12 mouse cellular contexts compared by ENCODE assay signal in the genomic region with DNA sequence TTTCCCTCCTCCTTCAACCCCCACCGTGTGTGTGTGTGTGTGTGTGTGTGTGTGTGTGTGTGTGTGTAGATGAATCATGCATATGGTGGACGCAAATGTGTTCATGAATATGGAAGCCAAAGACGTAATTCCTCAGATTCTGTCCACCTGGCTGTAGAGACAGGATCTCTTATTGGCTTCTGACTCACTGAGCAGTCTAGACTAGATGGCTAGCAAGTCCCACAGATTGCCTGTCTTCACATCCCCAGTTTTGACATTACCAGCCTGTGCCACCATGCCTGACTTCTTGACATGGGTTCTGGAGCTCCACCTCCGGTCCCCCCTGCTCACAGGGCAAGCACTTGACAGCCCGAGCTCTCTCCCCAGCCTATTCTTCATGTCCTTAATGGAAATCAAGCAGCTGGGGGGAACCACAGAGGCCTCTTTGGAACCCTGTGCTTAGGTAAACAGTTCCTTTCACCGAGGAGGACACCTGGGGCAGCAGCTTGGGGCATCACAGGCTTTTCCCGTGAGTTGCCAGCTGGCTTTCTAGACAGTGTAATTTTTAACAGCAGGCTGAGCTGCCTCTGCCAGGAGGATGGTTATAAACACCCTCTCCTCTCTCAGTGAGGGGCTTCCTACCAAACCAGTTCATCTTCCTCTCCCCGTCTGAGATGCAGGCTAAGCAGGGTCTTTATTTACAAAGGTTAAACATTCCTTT.
DNase-seq lines count a peak whose midpoint lies in the region; ATAC-seq and TF ChIP-seq lines count a peak whose summit lies in the region.
"Had no signal": no experiment of that assay in that cellular context is flagged by ENCODE, and none has a peak within 500 bp of the region (broad histone marks: within the 10 kb centered on the region; RNA-seq: fewer than 3 reads in every experiment).

No protein-coding gene starts in this region.

- no peak for ATAC-seq in hindbrain, embryonic 16.5 days
- ATAC-seq in embryonic facial prominence, embryonic 13.5 days (ENCODE audit: insufficient number of reproducible peaks, insufficient read depth, low FRiP score, low TSS enrichment, low read depth) = no peak
- ATAC-seq in midbrain, postnatal 0 days (ENCODE audit: low FRiP score) = no peak
- ATAC-seq in kidney, embryonic 14.5 days (ENCODE audit: low FRiP score, low TSS enrichment) = no peak
- ATAC-seq: liver, postnatal 0 days had no signal

- H3K27me3 ChIP-seq in hindbrain, embryonic 10.5 days (ENCODE audit: insufficient read depth, poor library complexity, severe bottlenecking) = no peaks in the 10 kb centered on the region
- no peaks in the 10 kb centered on the region for H3K27me3 ChIP-seq in hindbrain, embryonic 16.5 days (replicated peaks; ENCODE audit: control insufficient read depth, insufficient read depth, low read length)
- H3K27me3 ChIP-seq in embryonic facial prominence, embryonic 13.5 days = no peaks in the 10 kb centered on the region
- H3K27me3 ChIP-seq in midbrain, postnatal 0 days (ENCODE audit: insufficient read depth, low read length) = no peaks in the 10 kb centered on the region
- no peaks in the 10 kb centered on the region for H3K27me3 ChIP-seq in kidney, embryonic 14.5 days (ENCODE audit: control insufficient read depth, insufficient read depth, low read length)

- 0 out of 2 replicates have a peak overlapping the region, but pooled peaks have one; percentile 40 for H3K27ac ChIP-seq in hindbrain, embryonic 10.5 days
- no peak overlapping the region for H3K27ac ChIP-seq in hindbrain, embryonic 16.5 days (ENCODE audit: low read depth, low read length)
- H3K27ac ChIP-seq in embryonic facial prominence, embryonic 13.5 days = peak overlapping the region; percentile 29; the same call in 1 of the 2 replicates
- H3K27ac ChIP-seq in midbrain, postnatal 0 days (ENCODE audit: low read depth, low read length) = no peak overlapping the region
- H3K27ac ChIP-seq in kidney, embryonic 14.5 days (ENCODE audit: low read depth, low read length) = no peak overlapping the region
- H3K27ac ChIP-seq: kidney, postnatal 0 days had no signal

- no peak overlapping the region for H3K9ac ChIP-seq in hindbrain, embryonic 16.5 days (ENCODE audit: low read depth, low read length)
- H3K9ac ChIP-seq in embryonic facial prominence, embryonic 13.5 days = no peak overlapping the region
- H3K9ac ChIP-seq in midbrain, postnatal 0 days (replicated peaks; ENCODE audit: low read length, poor library complexity, severe bottlenecking) = no peak overlapping the region
- H3K9ac ChIP-seq in kidney, embryonic 14.5 days (ENCODE audit: low read depth, low read length) = no peak overlapping the region
- H3K9ac ChIP-seq: liver, postnatal 0 days had no signal

- TF ChIP-seq CTCF in midbrain, postnatal 0 days (IDR thresholded peaks at IDR 0.05) = no peak

- no peak overlapping the region for H3K4me2 ChIP-seq in hindbrain, embryonic 16.5 days (ENCODE audit: low read length)
- no peak overlapping the region for H3K4me2 ChIP-seq in embryonic facial prominence, embryonic 13.5 days
- no peak overlapping the region for H3K4me2 ChIP-seq in midbrain, postnatal 0 days (ENCODE audit: low read depth, low read length, poor library complexity, severe bottlenecking)
- H3K4me2 ChIP-seq in kidney, embryonic 14.5 days (replicated peaks; ENCODE audit: low read depth, low read length) = no peak overlapping the region

- no peak for DNase-seq in hindbrain, embryonic 10.5 days (ENCODE audit: low spot score)
- DNase-seq in right cerebral cortex, postnatal 10 days (ENCODE audit: low spot score in 2 of 2) = peak; percentile 62 to 67
- no peak for DNase-seq in right cerebral cortex, postnatal 14 days
- peak; percentile 33 for DNase-seq in midbrain, postnatal 0 days (ENCODE audit: low spot score)
- DNase-seq in testis, postnatal 14 days (ENCODE audit: low spot score) = no peak
- DNase-seq: gastrocnemius, postnatal 25 days; liver, postnatal 0 days; thymus, adult 18-20 months had no signal

- H3K4me3 ChIP-seq in hindbrain, embryonic 10.5 days = no peak overlapping the region
- H3K4me3 ChIP-seq in hindbrain, embryonic 16.5 days (ENCODE audit: low read length) = no peak overlapping the region
- H3K4me3 ChIP-seq in embryonic facial prominence, embryonic 13.5 days = no peak overlapping the region
- no peak overlapping the region for H3K4me3 ChIP-seq in midbrain, postnatal 0 days (ENCODE audit: low read depth, low read length)
- H3K4me3 ChIP-seq in kidney, embryonic 14.5 days (ENCODE audit: low read length) = no peak overlapping the region

- H3K36me3 ChIP-seq in hindbrain, embryonic 10.5 days = no peaks in the 10 kb centered on the region
- H3K36me3 ChIP-seq in hindbrain, embryonic 16.5 days (ENCODE audit: control insufficient read depth, insufficient read depth, low read length) = no peaks in the 10 kb centered on the region
- H3K36me3 ChIP-seq in embryonic facial prominence, embryonic 13.5 days = no peaks in the 10 kb centered on the region
- H3K36me3 ChIP-seq in midbrain, postnatal 0 days (ENCODE audit: insufficient read depth, low read length) = no peaks in the 10 kb centered on the region
- H3K36me3 ChIP-seq in kidney, embryonic 14.5 days (ENCODE audit: control insufficient read depth, insufficient read depth, low read length) = no peaks in the 10 kb centered on the region

- H3K4me1 ChIP-seq in hindbrain, embryonic 10.5 days (replicated peaks) = peaks cover 19% of the 10 kb centered on the region
- H3K4me1 ChIP-seq in hindbrain, embryonic 16.5 days (ENCODE audit: control insufficient read depth, insufficient read depth, low read depth, low read length) = peaks cover 5% of the 10 kb centered on the region
- peaks cover 9% of the 10 kb centered on the region; the same call in 1 of the 2 replicates for H3K4me1 ChIP-seq in embryonic facial prominence, embryonic 13.5 days
- H3K4me1 ChIP-seq in midbrain, postnatal 0 days (ENCODE audit: insufficient read depth, low read length) = no peaks in the 10 kb centered on the region
- H3K4me1 ChIP-seq in kidney, embryonic 14.5 days (ENCODE audit: control insufficient read depth, insufficient read depth, low read length) = no peaks in the 10 kb centered on the region

- 41% methylated on average over 8 of the region's 8 CpGs for WGBS in hindbrain, embryonic 10.5 days
- 38% methylated on average over 8 of the region's 8 CpGs for WGBS in hindbrain, embryonic 16.5 days
- 40% methylated on average over 8 of the region's 8 CpGs for WGBS in embryonic facial prominence, embryonic 13.5 days
- WGBS in midbrain, postnatal 0 days = 48% methylated on average over 8 of the region's 8 CpGs
- 49% methylated on average over 7 of the region's 8 CpGs for WGBS in kidney, embryonic 14.5 days

- no peaks in the 10 kb centered on the region for H3K9me3 ChIP-seq in hindbrain, embryonic 10.5 days
- no peaks in the 10 kb centered on the region for H3K9me3 ChIP-seq in hindbrain, embryonic 16.5 days (ENCODE audit: control insufficient read depth, low read length)
- no peaks in the 10 kb centered on the region for H3K9me3 ChIP-seq in embryonic facial prominence, embryonic 13.5 days
- no peaks in the 10 kb centered on the region for H3K9me3 ChIP-seq in midbrain, postnatal 0 days (ENCODE audit: low read length)
- no peaks in the 10 kb centered on the region for H3K9me3 ChIP-seq in kidney, embryonic 14.5 days (ENCODE audit: control insufficient read depth, low read length)

Comparison
In these comparisons a context has a peak if more than half of its experiments do, and no peak if none do; other contexts are left out.
1. DNase-seq: peak in right cerebral cortex, postnatal 10 days (2 of 2) and midbrain, postnatal 0 days (single experiment); none in hindbrain, embryonic 10.5 days (single experiment), right cerebral cortex, postnatal 14 days (single experiment) and testis, postnatal 14 days (single experiment).
2. H3K27ac ChIP-seq: peak in hindbrain, embryonic 10.5 days (single experiment) and embryonic facial prominence, embryonic 13.5 days (single experiment); none in hindbrain, embryonic 16.5 days (single experiment), midbrain, postnatal 0 days (single experiment) and kidney, embryonic 14.5 days (single experiment).